Mouse (Mus musculus): ENCODE results near the gene Cdk15.

Cdk15 gene

GRCm38 (mm10) chr1:59256751-59257231, at the start of gene Cdk15:
Gene Cdk15 (plus strand): TSS chr1:59256906.
- DNase-seq, result no peak

GRCm38 (mm10) chr1:59208331-59208730, 48.4 kb upstream of the Cdk15 start:
- DNase-seq, result no peak

GRCm38 (mm10) chr1:59211651-59212050, 45.1 kb upstream of the Cdk15 start:
- no peak for DNase-seq

- DNase-seq, result no peak
These were observed 44.5 kb upstream of the Cdk15 start for GRCm38 (mm10) chr1:59212076-59212779.

GRCm38 (mm10) chr1:59212951-59213350, 43.8 kb upstream of the Cdk15 start:
- no peak for DNase-seq

GRCm38 (mm10) chr1:59215446-59215845, 41.3 kb upstream of the Cdk15 start:
- DNase-seq, result no peak

- no peak for DNase-seq
These were observed 36.3 kb upstream of the Cdk15 start for GRCm38 (mm10) chr1:59220371-59220770.

GRCm38 (mm10) chr1:59221591-59221990, 35.1 kb upstream of the Cdk15 start:
- no peak for DNase-seq

GRCm38 (mm10) chr1:59222101-59222825, 34.4 kb upstream of the Cdk15 start:
- no peak for DNase-seq

- DNase-seq, result no peak
These were observed 28.2 kb upstream of the Cdk15 start for GRCm38 (mm10) chr1:59228552-59228951.

GRCm38 (mm10) chr1:59229187-59229586, 27.5 kb upstream of the Cdk15 start:
- DNase-seq, result no peak

GRCm38 (mm10) chr1:59236856-59237441, 19.8 kb upstream of the Cdk15 start, which contains the start of gene Als2:
Gene Als2 (minus strand): TSS chr1:59237231.
- peak; percentile 99 for DNase-seq

GRCm38 (mm10) chr1:59237614-59238211, 19.0 kb upstream of the Cdk15 start:
- peak; percentile 24 for DNase-seq

GRCm38 (mm10) chr1:59243770-59244169, 12.9 kb upstream of the Cdk15 start:
- DNase-seq, result no peak

GRCm38 (mm10) chr1:59247602-59248001, 9.1 kb upstream of the Cdk15 start:
- peak; percentile 37 for DNase-seq

- no peak for DNase-seq
These were observed 3.9 kb upstream of the Cdk15 start for GRCm38 (mm10) chr1:59252762-59253161.

- peak; percentile 17 for DNase-seq
These were observed 3.3 kb upstream of the Cdk15 start for GRCm38 (mm10) chr1:59253301-59253909.

GRCm38 (mm10) chr1:59257736-59258135, 1.0 kb downstream of the Cdk15 start:
- no peak for DNase-seq

GRCm38 (mm10) chr1:59268931-59269330, 12.2 kb downstream of the Cdk15 start:
- no peak for DNase-seq

- no peak for DNase-seq
These were observed 12.8 kb downstream of the Cdk15 start for GRCm38 (mm10) chr1:59269466-59269865.

GRCm38 (mm10) chr1:59269951-59270689, 13.4 kb downstream of the Cdk15 start:
- DNase-seq, result peak; percentile 8

- no peak for DNase-seq
These were observed 15.5 kb downstream of the Cdk15 start for GRCm38 (mm10) chr1:59272189-59272588.

All from right cerebral cortex, postnatal 4 days (tissue).